Mouse (Mus musculus) limb, embryonic 15.5 days (tissue): ENCODE measurements around the gene Bola3. TPM values are rescaled to one million over a fixed set of nuclear protein-coding genes. Genes with fewer than 3 reads are reported as not detected.

ENCODE experiments used
- ATAC-seq: fragments of 200-750 bp; cut with Nextera tagmentation; 2 replicates; pipeline ENCODE4 v1.8.0; 2017; ENCODE audit warnings: low read depth, moderate TSS enrichment; ENCODE audit not compliant: insufficient number of reproducible peaks, low FRiP score, low TSS enrichment
- H3K27ac ChIP-seq: fragments of 300-500 bp; sonication (generic); 2 replicates; pipeline ENCODE4 v1.5.1; 2015; ENCODE audit warnings: moderate library complexity, mild to moderate bottlenecking, inconsistent platforms
- H3K27me3 ChIP-seq: fragments of 300-500 bp; sonication (generic); 2 replicates; pipeline ENCODE4 v1.6.1; 2015; ENCODE audit warnings: inconsistent platforms
- H3K36me3 ChIP-seq: fragments of 300-500 bp; sonication (generic); 2 replicates; pipeline ENCODE4 v1.6.1; 2015; ENCODE audit warnings: inconsistent platforms
- H3K4me1 ChIP-seq: fragments of 300-500 bp; sonication (generic); 2 replicates; pipeline ENCODE4 v1.6.1; 2015; ENCODE audit warnings: inconsistent platforms
- H3K4me2 ChIP-seq: fragments of 300-500 bp; sonication (generic); 2 replicates; pipeline ENCODE4 v1.6.1; 2015; ENCODE audit warnings: mild to moderate bottlenecking, inconsistent platforms
- H3K4me3 ChIP-seq: fragments of 300-500 bp; sonication (generic); 2 replicates; pipeline ENCODE4 v1.5.1; 2015; ENCODE audit warnings: mild to moderate bottlenecking, inconsistent platforms
- H3K9ac ChIP-seq: fragments of 300-500 bp; sonication (generic); 2 replicates; pipeline ENCODE4 v1.6.1; 2015; ENCODE audit warnings: inconsistent platforms
- H3K9me3 ChIP-seq: fragments of 300-500 bp; sonication (generic); 2 replicates; pipeline ENCODE4 v1.6.1; 2016; ENCODE audit warnings: inconsistent platforms
- WGBS: fragments of 180-500 bp; shearing (Covaris S2); methylation state at CpG from one replicate; pipeline ENCODE4 v1.1.7; 2015; 5-methylcytosine and 5-hydroxymethylcytosine counted together
- polyA plus RNA-seq: library from polyadenylated mRNA; unstranded; fragments of >200 nt; fragmentation: Nextera tagmentation; extraction: Ambion mirVana; gene quantifications from 2 replicates; pipeline ENCODE4 v1.2.1, GENCODE M21; 2015

Bola3 gene
- polyA plus RNA-seq, 1 experiment from 2014 or later, result 104 TPM

DNA sequence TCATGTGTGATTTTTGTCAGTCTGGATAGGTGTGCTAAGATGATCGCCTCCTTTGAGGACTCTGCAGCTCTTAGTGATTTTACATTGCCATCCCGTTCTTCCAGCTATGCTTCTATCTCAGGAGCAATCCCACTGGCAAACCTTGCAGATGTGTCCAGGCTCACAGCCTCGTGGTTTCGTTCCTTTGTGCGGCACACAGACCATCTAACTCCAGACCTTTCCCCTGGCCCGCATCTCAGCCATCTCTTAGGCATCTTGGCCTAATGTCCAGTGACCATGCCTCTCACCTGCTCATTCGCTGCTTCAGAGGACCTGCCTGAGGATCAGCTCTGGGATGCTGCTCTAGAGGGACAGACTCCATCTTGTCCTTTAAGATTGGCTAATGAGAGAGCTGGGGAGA lies 1.2 kb downstream of the Bola3 start:
- Histone ChIP-seq H3K27ac (no peak overlapping the region), H3K4me3 (peak overlapping the region; percentile 94), H3K27me3 (no peaks in the 10 kb centered on the region), H3K4me1 (peaks cover 13% of the 10 kb centered on the region), H3K9ac (peak overlapping the region; percentile 95), H3K9me3 (no peaks in the 10 kb centered on the region), H3K36me3 (peaks cover 25% of the 10 kb centered on the region), H3K4me2 (peak overlapping the region; percentile 76)
- no peak for ATAC-seq
- 81% methylated on average over 7 of the region's 7 CpGs for WGBS

DNA sequence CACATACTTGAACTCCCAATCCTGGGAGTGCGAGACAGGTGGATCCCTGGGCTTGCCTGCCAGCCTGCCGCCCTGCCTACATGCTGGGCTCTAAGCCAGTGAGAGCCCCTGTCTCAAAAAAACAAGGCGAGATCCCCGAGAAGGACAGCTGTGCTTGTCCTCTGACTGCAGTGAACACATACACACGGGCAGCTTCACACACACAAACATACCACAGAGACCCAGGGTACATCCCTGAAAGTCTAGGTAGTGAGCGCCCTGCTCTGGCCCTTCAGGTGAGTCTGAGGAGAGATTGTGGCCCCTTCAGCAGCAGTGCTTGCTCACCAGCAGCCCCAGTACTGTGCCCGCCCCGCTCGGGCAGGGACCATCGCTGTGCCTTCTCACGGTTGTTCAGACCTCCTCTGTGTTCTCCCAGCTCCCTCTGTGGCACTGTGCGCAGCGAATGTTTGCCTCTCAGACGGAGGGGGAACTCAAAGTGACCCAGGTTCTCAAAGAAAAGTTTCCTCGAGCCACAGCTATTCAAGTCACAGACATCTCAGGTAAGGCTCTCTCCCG lies 2.0 kb downstream of the Bola3 start:
- Histone ChIP-seq H3K27ac (no peak overlapping the region), H3K27me3 (no peaks in the 10 kb centered on the region), H3K9ac (no peak overlapping the region), H3K4me1 (peaks cover 13% of the 10 kb centered on the region), H3K9me3 (no peaks in the 10 kb centered on the region), H3K4me3 (no peak overlapping the region), H3K36me3 (peaks cover 32% of the 10 kb centered on the region), H3K4me2 (no peak overlapping the region)
- ATAC-seq, result no peak
- 88% methylated on average over 16 of the region's 16 CpGs for WGBS

DNA sequence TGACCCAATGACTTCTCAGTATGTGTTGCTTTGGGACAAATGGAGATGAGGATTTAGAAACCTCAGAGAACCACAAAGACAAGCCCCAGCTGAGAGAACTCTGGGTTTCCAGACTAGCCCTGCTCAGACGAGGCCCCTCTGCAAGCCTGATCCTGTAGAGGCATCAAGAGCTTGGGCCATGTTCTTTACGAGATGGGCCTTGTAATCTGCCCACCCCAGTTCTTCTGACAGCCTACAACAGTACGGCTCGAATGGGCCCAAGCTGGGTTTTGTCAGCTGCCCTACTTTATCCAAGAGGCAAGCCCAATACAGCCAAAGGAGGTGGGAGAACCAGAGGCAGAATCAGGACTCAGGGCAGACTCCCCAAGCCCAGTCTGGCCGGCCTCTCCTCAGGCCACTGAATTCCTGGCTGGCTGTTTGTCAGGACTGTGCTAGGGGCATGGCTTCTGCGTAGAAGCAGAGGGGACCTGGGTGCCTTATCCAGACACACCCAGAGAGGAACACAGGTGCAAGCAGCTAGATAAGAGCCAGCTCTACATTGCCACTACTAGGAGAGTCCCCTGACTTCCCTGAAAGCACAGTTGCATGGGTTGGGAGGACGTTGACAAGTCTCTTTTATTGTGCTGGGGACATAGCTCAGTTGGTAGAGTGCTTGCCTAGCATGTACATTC lies 2.7 kb downstream of the Bola3 start:
- H3K9me3 ChIP-seq, result no peaks in the 10 kb centered on the region
- 70% methylated on average over 7 of the region's 7 CpGs for WGBS
- H3K4me1 ChIP-seq, result peaks cover 13% of the 10 kb centered on the region
- H3K4me2 ChIP-seq, result no peak overlapping the region
- no peak overlapping the region for H3K4me3 ChIP-seq
- H3K36me3 ChIP-seq, result peaks cover 32% of the 10 kb centered on the region
- ATAC-seq, result no peak
- H3K27ac ChIP-seq, result no peak overlapping the region
- no peak overlapping the region for H3K9ac ChIP-seq
- no peaks in the 10 kb centered on the region for H3K27me3 ChIP-seq

DNA sequence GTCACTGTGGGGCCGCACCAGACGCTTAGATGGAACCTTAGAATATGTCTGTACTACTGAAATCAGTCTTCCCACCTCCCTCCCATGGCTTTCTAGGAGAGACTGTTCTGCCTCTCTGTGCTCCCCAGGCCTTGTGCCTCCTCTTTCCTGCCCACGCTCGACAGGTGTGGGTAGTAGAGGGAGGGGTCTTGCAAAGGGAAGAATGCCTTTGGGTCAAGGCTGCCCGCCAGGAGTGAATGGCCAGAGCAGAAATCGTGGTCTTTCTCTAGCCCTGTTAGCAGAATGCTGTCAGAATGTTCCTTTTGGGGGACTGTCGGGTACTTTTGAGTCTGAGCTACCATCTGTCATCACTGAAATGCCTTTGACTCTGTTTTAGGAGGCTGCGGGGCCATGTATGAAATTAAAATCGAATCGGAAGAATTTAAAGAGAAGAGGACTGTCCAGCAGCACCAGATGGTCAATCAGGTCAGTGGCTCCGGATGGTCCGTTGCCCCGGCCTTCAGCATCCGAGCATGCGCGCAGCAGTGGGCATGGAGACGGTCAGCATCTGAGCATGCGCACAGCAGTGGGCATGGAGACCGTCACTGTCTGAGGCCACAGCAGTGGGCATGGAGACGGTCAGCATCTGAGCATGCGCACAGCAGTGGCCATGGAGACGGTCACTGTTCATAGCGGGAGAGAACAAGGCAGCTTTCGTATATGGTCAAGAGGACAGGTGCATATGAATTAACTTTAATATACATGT lies 3.9 kb downstream of the Bola3 start:
- no peak overlapping the region for H3K9ac ChIP-seq
- H3K9me3 ChIP-seq, result no peaks in the 10 kb centered on the region
- no peak for ATAC-seq
- H3K27ac ChIP-seq, result no peak overlapping the region
- no peaks in the 10 kb centered on the region for H3K27me3 ChIP-seq
- no peak overlapping the region for H3K4me2 ChIP-seq
- H3K36me3 ChIP-seq, result peaks cover 39% of the 10 kb centered on the region
- 94% methylated on average over 24 of the region's 24 CpGs for WGBS
- H3K4me3 ChIP-seq, result no peak overlapping the region
- H3K4me1 ChIP-seq, result peaks cover 13% of the 10 kb centered on the region

DNA sequence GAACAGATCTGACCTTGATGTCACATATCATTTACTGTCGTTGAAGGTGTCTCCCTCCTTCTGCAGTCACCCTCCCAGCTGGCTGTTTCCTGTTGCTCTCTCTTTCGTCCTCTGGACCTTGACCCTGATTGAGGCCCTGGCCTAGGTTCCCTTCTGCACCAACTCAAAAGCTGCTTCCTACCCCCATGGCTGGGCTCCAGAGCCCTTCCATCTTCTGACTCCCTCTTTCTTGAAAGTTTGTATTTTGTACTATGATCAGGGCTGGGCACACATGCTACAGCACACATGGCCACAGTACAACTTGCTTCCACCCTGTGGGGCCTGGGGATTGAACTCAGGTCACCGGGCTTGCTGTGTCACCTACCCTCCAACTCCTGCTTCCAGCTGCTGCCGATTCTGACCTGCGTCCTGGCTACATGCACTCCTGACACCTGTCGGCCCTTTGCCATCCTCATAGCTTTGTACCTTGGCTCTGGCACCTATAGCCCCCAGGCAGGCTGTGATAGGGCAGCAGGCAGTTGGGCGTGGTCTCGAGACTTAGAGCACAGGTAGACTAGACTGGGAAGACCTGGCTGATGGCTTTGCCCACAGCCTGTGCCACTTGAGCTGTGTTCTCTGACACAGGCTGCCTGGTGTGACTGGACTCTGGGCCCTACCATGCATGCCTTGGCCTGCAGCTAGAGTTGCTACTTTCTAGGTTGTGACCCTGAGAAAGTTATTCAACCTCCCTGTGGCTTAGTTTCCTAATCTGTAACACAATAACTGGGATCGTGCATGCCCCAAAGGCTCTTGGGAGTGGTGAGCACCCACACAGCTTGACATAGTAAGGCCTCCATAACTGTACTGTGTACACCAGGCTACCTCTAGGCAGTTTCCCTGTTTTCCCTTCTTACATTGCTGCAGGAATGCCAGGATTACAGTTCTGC lies 6.2 kb downstream of the Bola3 start:
- ATAC-seq, result no peak
- H3K9ac ChIP-seq, result no peak overlapping the region
- 79% methylated on average over 9 of the region's 9 CpGs for WGBS
- no peak overlapping the region for H3K4me2 ChIP-seq
- no peak overlapping the region for H3K4me3 ChIP-seq
- H3K27ac ChIP-seq, result no peak overlapping the region
- no peaks in the 10 kb centered on the region for H3K27me3 ChIP-seq
- no peaks in the 10 kb centered on the region for H3K9me3 ChIP-seq
- H3K4me1 ChIP-seq, result peaks cover 4% of the 10 kb centered on the region
- H3K36me3 ChIP-seq, result peaks cover 58% of the 10 kb centered on the region

DNA sequence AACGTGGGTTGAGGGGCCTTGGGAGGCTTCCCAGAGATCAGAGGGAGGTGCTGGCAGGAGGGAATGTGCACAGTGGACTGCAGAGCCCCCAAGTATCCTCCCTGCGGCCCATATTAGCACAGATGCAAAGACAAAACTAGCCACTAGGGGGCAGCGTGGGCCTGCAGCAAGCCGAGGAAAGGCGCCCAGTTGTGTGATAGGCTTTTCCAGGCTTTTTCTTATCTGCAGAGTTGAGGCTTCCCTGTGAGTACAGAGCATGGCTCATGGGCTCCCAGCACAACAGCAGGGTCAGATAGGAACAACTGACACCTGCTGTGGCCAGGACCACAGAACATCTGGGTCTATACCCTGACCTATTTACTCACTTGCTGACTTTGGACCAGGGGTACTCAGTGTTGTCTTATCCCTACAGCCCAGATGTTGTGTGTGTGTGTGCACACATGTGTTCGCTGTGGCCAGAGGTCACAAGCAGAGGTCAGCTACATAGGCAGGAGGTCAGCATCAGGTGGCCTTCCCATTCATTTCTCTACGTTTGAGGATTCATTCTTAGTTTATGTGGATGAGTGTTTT lies 7.7 kb downstream of the Bola3 start:
- H3K4me2 ChIP-seq, result no peak overlapping the region
- 26% methylated on average over 7 of the region's 7 CpGs for WGBS
- no peak overlapping the region for H3K27ac ChIP-seq
- H3K9ac ChIP-seq, result no peak overlapping the region
- H3K27me3 ChIP-seq, result no peaks in the 10 kb centered on the region
- H3K36me3 ChIP-seq, result peaks cover 71% of the 10 kb centered on the region
- no peak overlapping the region for H3K4me3 ChIP-seq
- ATAC-seq, result no peak
- no peaks in the 10 kb centered on the region for H3K4me1 ChIP-seq
- no peaks in the 10 kb centered on the region for H3K9me3 ChIP-seq

DNA sequence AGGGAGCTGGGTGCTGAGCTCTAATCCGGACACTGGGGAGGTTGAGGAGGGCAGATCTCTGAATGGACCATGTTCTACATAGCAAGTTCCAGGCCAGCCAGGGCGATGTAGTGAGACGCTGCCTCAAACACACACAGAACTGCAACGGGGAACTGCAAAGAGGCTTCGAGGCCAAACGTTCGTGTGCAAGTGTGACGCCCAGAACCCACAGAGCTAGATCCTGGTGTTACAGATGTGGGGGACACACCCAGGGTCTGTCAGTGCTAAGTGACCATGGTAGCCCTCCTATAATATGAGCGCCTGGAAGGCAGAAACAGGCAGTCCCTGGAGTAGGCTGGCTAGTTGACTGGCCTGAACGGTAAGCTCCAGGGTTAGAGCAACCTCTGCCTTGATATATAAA lies 8.5 kb downstream of the Bola3 start:
- no peaks in the 10 kb centered on the region for H3K4me1 ChIP-seq
- 93% methylated on average over 10 of the region's 10 CpGs for WGBS
- no peaks in the 10 kb centered on the region for H3K27me3 ChIP-seq
- H3K36me3 ChIP-seq, result peaks cover 76% of the 10 kb centered on the region
- H3K4me3 ChIP-seq, result no peak overlapping the region
- H3K9ac ChIP-seq, result no peak overlapping the region
- 0 out of 2 replicates have a peak overlapping the region, but pooled peaks have one; percentile 4 for H3K27ac ChIP-seq
- H3K4me2 ChIP-seq, result no peak overlapping the region
- ATAC-seq, result no peak
- H3K9me3 ChIP-seq, result no peaks in the 10 kb centered on the region

DNA sequence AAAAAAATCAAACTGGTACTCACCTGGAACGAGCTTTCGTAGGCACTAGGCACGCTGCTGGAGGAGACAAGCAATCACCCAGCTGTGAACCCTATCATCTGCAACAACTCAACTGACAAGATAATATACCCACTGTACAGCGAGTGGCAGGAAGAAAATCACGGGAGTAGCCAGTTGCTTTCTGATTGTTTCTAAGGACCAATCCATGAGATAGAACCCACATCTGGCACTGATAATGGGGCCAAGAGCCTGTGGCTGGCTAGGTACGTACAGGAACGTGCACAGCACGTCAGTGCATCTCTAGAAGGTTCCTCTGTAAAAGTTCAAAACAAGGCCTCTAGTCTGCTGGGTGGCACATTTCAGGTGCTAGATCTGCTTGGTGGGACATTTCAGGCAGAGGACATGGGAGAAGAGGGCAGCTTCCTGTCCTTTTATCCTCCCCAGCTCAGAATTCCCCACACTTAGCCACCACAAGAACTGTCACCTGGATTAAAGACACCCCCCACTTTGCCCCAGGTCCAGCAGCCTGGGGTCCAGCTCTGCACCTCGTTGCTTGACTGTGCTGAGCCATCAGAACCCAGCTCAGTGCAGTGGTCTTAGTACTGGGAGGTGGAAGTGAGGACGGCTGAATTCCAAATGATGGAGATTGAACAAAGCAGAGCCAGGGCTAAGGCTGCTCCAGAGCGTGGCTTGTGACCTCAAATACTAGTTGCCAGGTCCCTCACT lies 12.7 kb downstream of the Bola3 start:
- Histone ChIP-seq H3K27ac (no peak overlapping the region), H3K4me3 (no peak overlapping the region), H3K4me1 (no peaks in the 10 kb centered on the region), H3K27me3 (no peaks in the 10 kb centered on the region), H3K9ac (no peak overlapping the region), H3K4me2 (no peak overlapping the region), H3K9me3 (no peaks in the 10 kb centered on the region), H3K36me3 (peaks cover 78% of the 10 kb centered on the region)
- WGBS, result 71% methylated on average over 11 of the region's 11 CpGs
- no peak for ATAC-seq

DNA sequence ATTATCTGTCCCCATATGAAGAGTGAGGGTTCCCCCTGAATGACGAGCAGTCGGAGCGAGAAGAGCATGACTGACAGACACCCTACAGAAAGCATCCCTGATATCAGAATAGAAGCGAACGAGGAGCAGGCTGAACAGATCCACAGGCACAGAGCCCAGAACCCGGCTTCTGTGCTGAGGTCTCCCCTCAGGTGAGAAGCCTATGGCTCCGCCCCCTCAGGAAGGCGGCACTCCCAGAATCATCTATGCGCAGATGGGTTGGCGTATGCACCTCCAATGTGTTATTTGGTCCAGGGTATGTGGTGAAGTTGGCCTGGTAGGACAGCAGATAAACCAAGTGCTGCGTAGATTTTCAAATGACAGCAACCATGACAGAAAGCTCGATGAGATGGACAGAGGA lies 14.1 kb downstream of the Bola3 start:
- H3K27ac ChIP-seq, result no peak overlapping the region
- no peaks in the 10 kb centered on the region for H3K4me1 ChIP-seq
- no peak overlapping the region for H3K9ac ChIP-seq
- no peak for ATAC-seq
- peaks cover 83% of the 10 kb centered on the region for H3K36me3 ChIP-seq
- 86% methylated on average over 12 of the region's 12 CpGs for WGBS
- no peak overlapping the region for H3K4me2 ChIP-seq
- H3K4me3 ChIP-seq, result no peak overlapping the region
- H3K9me3 ChIP-seq, result no peaks in the 10 kb centered on the region
- H3K27me3 ChIP-seq, result no peaks in the 10 kb centered on the region

DNA sequence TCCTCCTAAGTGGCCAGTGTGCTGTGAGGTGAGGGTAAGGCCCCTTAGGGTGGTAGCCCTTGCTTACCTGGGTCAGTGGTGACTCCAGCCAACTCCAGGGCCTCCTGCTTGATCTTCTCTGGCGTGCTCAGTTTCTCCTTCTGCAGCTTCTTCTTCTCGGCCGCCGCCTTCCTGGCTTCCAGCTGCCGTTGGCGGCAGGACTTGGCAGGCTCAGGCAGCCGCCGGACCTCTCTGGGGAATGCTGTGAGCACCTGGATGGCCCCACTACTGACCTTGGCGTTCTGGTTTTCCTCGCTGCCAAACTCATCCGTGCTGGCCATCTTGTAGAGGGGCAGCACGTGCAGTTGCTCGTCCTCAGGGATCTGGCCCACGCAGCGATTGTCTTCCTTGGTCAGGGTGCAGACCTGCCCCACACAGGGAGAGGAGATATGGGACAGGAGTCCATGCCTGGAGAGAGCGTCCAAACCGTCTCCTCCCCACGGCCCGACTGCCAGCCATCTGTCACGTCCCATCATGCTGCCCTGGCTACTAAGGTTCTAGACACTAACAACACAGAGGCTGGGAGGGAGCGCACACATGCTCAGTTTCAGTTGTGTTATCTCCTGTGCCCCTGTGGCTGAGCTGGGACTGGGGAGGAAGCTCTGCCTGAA lies 21.5 kb downstream of the Bola3 start:
- no peaks in the 10 kb centered on the region for H3K27me3 ChIP-seq
- H3K4me3 ChIP-seq, result no peak overlapping the region
- H3K4me1 ChIP-seq, result no peaks in the 10 kb centered on the region
- ATAC-seq, result no peak
- no peaks in the 10 kb centered on the region for H3K9me3 ChIP-seq
- H3K36me3 ChIP-seq, result peaks cover 94% of the 10 kb centered on the region
- no peak overlapping the region for H3K9ac ChIP-seq
- H3K27ac ChIP-seq, result no peak overlapping the region
- 84% methylated on average over 21 of the region's 21 CpGs for WGBS
- H3K4me2 ChIP-seq, result no peak overlapping the region

DNA sequence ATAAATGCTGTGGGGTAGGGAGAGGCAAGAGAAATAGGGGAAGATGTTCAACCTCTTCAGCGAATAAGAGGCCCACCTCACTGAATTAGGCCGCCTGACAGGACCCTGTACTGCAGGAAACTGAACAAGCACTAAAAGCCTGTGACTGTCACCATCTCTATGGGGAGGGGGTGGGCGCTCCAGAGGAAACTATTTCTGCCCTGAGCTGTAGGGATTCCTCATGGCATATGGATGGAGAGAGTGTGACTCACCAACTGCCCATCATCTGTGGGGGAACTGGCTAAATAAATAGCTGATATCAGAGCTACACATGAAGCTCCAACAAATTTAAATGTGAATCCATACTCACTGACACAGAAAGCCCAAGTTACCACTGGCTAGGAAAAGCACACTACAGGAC lies 22.4 kb downstream of the Bola3 start:
- no peak for ATAC-seq
- no peaks in the 10 kb centered on the region for H3K4me1 ChIP-seq
- no peak overlapping the region for H3K4me3 ChIP-seq
- 79% methylated on average over 3 of the region's 3 CpGs for WGBS
- H3K9me3 ChIP-seq, result no peaks in the 10 kb centered on the region
- no peaks in the 10 kb centered on the region for H3K27me3 ChIP-seq
- H3K27ac ChIP-seq, result no peak overlapping the region
- no peak overlapping the region for H3K4me2 ChIP-seq
- peaks cover 96% of the 10 kb centered on the region for H3K36me3 ChIP-seq
- H3K9ac ChIP-seq, result no peak overlapping the region
